Mouse (Mus musculus) hindbrain, embryonic 10.5 days (tissue): ENCODE results near the gene Tspan10. TPM values are rescaled to one million over a fixed set of nuclear protein-coding genes. Genes with fewer than 3 reads are reported as not detected.
A peak's percentile ranks its signal among the peaks of the same experiment; 100 is the strongest.

Source experiments
- DNase-seq: peaks from one replicate; pipeline ENCODE4 v3.0.0-alpha.2; 2017; ENCODE audit warnings: low spot score
- H3K27ac ChIP-seq: fragments of 300-500 bp; sonication (generic); 2 replicates; pipeline ENCODE4 v1.5.1; 2016; ENCODE audit warnings: mild to moderate bottlenecking, moderate library complexity
- H3K27me3 ChIP-seq: fragments of 300-500 bp; sonication (generic); 2 replicates; pipeline ENCODE4 v1.6.1; 2016; ENCODE audit warnings: mild to moderate bottlenecking; ENCODE audit not compliant: poor library complexity, insufficient read depth, severe bottlenecking
- H3K36me3 ChIP-seq: fragments of 300-500 bp; sonication (generic); 2 replicates; pipeline ENCODE4 v1.6.1; 2016; ENCODE audit warnings: mild to moderate bottlenecking, moderate library complexity
- H3K4me1 ChIP-seq: fragments of 300-500 bp; sonication (generic); replicated peaks from 2 replicates; pipeline ENCODE4 v1.6.1; 2016; ENCODE audit warnings: mild to moderate bottlenecking
- H3K4me3 ChIP-seq: fragments of 300-500 bp; sonication (generic); 2 replicates; pipeline ENCODE4 v1.5.1; 2016; ENCODE audit warnings: mild to moderate bottlenecking, moderate library complexity
- H3K9me3 ChIP-seq: fragments of 300-500 bp; sonication (generic); 2 replicates; pipeline ENCODE4 v1.6.1; 2016; ENCODE audit warnings: mild to moderate bottlenecking, moderate library complexity
- WGBS: fragments of 180-500 bp; shearing (Covaris S2); methylation state at CpG from one replicate; pipeline ENCODE4 v1.1.7; 2016; 5-methylcytosine and 5-hydroxymethylcytosine counted together
- polyA plus RNA-seq: library from polyadenylated mRNA; unstranded; fragments of >200 nt; fragmentation: Nextera tagmentation; extraction: Ambion mirVana; gene quantifications from 2 replicates; pipeline ENCODE4 v1.2.1, GENCODE M21; 2016

Tspan10 gene
- polyA plus RNA-seq, 1 experiment from 2014 or later = 0.12 TPM

- DNase-seq = peak; percentile 95
- WGBS = under 1% methylated on average over 77 of the region's 77 CpGs
- Histone ChIP-seq H3K27me3 (no peaks in the 10 kb centered on the region), H3K9me3 (no peaks in the 10 kb centered on the region), H3K4me3 (peak within 1 kb of the TSS; percentile 99), H3K27ac (peak within 1 kb of the TSS; percentile 98), H3K36me3 (peaks cover 31% of the 10 kb centered on the region), H3K4me1 (peaks cover 13% of the 10 kb centered on the region)
These were observed 5.1 kb upstream of the Tspan10 start, which contains the start of gene Nploc4 for GRCm38 (mm10) chr11:120437152-120437856. Gene Nploc4 (minus strand): TSS chr11:120437708.

GRCm38 (mm10) chr11:120437857-120438385, 4.5 kb upstream of the Tspan10 start:
- Histone ChIP-seq H3K4me3 (peak overlapping the region; percentile 99), H3K36me3 (peaks cover 25% of the 10 kb centered on the region), H3K4me1 (peaks cover 13% of the 10 kb centered on the region), H3K27ac (peak overlapping the region; percentile 98), H3K9me3 (no peaks in the 10 kb centered on the region), H3K27me3 (no peaks in the 10 kb centered on the region)
- no peak for DNase-seq
- 32% methylated on average over 12 of the region's 12 CpGs for WGBS

- no peak overlapping the region for H3K27ac ChIP-seq
- H3K4me1 ChIP-seq = peaks cover 2% of the 10 kb centered on the region; the same call in 1 of the 2 replicates
- DNase-seq = no peak
- H3K36me3 ChIP-seq = no peaks in the 10 kb centered on the region
- no peaks in the 10 kb centered on the region for H3K9me3 ChIP-seq
- 89% methylated on average over 3 of the region's 3 CpGs for WGBS
- H3K4me3 ChIP-seq = no peak overlapping the region
- H3K27me3 ChIP-seq = no peaks in the 10 kb centered on the region
These were observed 379 bp downstream of the Tspan10 start for GRCm38 (mm10) chr11:120442765-120443280.

- H3K27ac ChIP-seq = no peak overlapping the region
- no peak overlapping the region for H3K4me3 ChIP-seq
- H3K9me3 ChIP-seq = no peaks in the 10 kb centered on the region
- 75% methylated on average over 6 of the region's 6 CpGs for WGBS
- DNase-seq = no peak
- no peaks in the 10 kb centered on the region for H3K36me3 ChIP-seq
- no peaks in the 10 kb centered on the region for H3K27me3 ChIP-seq
- H3K4me1 ChIP-seq = peaks cover 11% of the 10 kb centered on the region; the same call in 1 of the 2 replicates
These were observed 1.7 kb downstream of the Tspan10 start for GRCm38 (mm10) chr11:120444106-120444505.

GRCm38 (mm10) chr11:120445475-120445874, 3.0 kb downstream of the Tspan10 start:
- Histone ChIP-seq H3K27ac (no peak overlapping the region), H3K36me3 (no peaks in the 10 kb centered on the region), H3K4me3 (no peak overlapping the region), H3K4me1 (peaks cover 11% of the 10 kb centered on the region; the same call in 1 of the 2 replicates), H3K9me3 (no peaks in the 10 kb centered on the region), H3K27me3 (no peaks in the 10 kb centered on the region)
- 82% methylated on average over 3 of the region's 3 CpGs for WGBS
- DNase-seq = no peak

GRCm38 (mm10) chr11:120447179-120447578, 4.7 kb downstream of the Tspan10 start:
- Histone ChIP-seq H3K9me3 (no peaks in the 10 kb centered on the region), H3K4me1 (peaks cover 11% of the 10 kb centered on the region), H3K36me3 (no peaks in the 10 kb centered on the region), H3K4me3 (no peak overlapping the region), H3K27ac (no peak overlapping the region), H3K27me3 (no peaks in the 10 kb centered on the region)
- 79% methylated on average over 7 of the region's 7 CpGs for WGBS
- no peak for DNase-seq

- no peak for DNase-seq
- Histone ChIP-seq H3K36me3 (peaks cover 10% of the 10 kb centered on the region; the same call in 1 of the 2 replicates), H3K4me3 (no peak overlapping the region), H3K4me1 (peaks cover 18% of the 10 kb centered on the region), H3K27ac (no peak overlapping the region), H3K27me3 (no peaks in the 10 kb centered on the region), H3K9me3 (no peaks in the 10 kb centered on the region)
- WGBS = 68% methylated on average over 3 of the region's 3 CpGs
These were observed 9.8 kb downstream of the Tspan10 start for GRCm38 (mm10) chr11:120452246-120452645.

- H3K9me3 ChIP-seq = no peaks in the 10 kb centered on the region
- H3K27me3 ChIP-seq = no peaks in the 10 kb centered on the region
- H3K27ac ChIP-seq = no peak within 1 kb of the TSS
- 89% methylated on average over 4 of the region's 4 CpGs for WGBS
- H3K4me1 ChIP-seq = peaks cover 22% of the 10 kb centered on the region
- no peak within 1 kb of the TSS for H3K4me3 ChIP-seq
- no peak for DNase-seq
- peaks cover 10% of the 10 kb centered on the region; the same call in 1 of the 2 replicates for H3K36me3 ChIP-seq
These were observed 10.9 kb downstream of the Tspan10 start, which contains the start of gene Pde6g for GRCm38 (mm10) chr11:120453306-120453705. Gene Pde6g (minus strand): TSS chr11:120453500.

GRCm38 (mm10) chr11:120454965-120455364, 12.5 kb downstream of the Tspan10 start:
- 90% methylated on average over 4 of the region's 4 CpGs for WGBS
- H3K4me3 ChIP-seq = no peak overlapping the region
- H3K27me3 ChIP-seq = no peaks in the 10 kb centered on the region
- peaks cover 29% of the 10 kb centered on the region for H3K4me1 ChIP-seq
- H3K36me3 ChIP-seq = peaks cover 19% of the 10 kb centered on the region
- DNase-seq = no peak
- H3K9me3 ChIP-seq = no peaks in the 10 kb centered on the region
- H3K27ac ChIP-seq = no peak overlapping the region

GRCm38 (mm10) chr11:120455413-120455812, 13.0 kb downstream of the Tspan10 start:
- H3K9me3 ChIP-seq = no peaks in the 10 kb centered on the region
- H3K36me3 ChIP-seq = peaks cover 23% of the 10 kb centered on the region
- H3K27me3 ChIP-seq = no peaks in the 10 kb centered on the region
- peaks cover 29% of the 10 kb centered on the region for H3K4me1 ChIP-seq
- no peak overlapping the region for H3K27ac ChIP-seq
- DNase-seq = no peak
- no peak overlapping the region for H3K4me3 ChIP-seq
- 94% methylated on average over 7 of the region's 7 CpGs for WGBS

- peaks cover 41% of the 10 kb centered on the region for H3K36me3 ChIP-seq
- H3K4me1 ChIP-seq = peaks cover 29% of the 10 kb centered on the region
- no peaks in the 10 kb centered on the region for H3K27me3 ChIP-seq
- H3K27ac ChIP-seq = peak overlapping the region; percentile 96
- no peaks in the 10 kb centered on the region for H3K9me3 ChIP-seq
- WGBS = 40% methylated on average over 14 of the region's 14 CpGs
- no peak for DNase-seq
- peak overlapping the region; percentile 88 for H3K4me3 ChIP-seq
These were observed 14.9 kb downstream of the Tspan10 start for GRCm38 (mm10) chr11:120457370-120457769.

- Histone ChIP-seq H3K4me1 (peaks cover 29% of the 10 kb centered on the region), H3K27me3 (no peaks in the 10 kb centered on the region), H3K36me3 (peaks cover 48% of the 10 kb centered on the region), H3K27ac (peak within 1 kb of the TSS; percentile 96), H3K9me3 (no peaks in the 10 kb centered on the region), H3K4me3 (peak within 1 kb of the TSS; percentile 88)
- DNase-seq = peak; percentile 89
- 5% methylated on average over 62 of the region's 62 CpGs for WGBS
These were observed 15.6 kb downstream of the Tspan10 start, which contains the start of the genes Oxld1 and Ccdc137 for GRCm38 (mm10) chr11:120457772-120458751. Gene Oxld1 (minus strand): TSS chr11:120458068. Gene Ccdc137 (plus strand): TSS chr11:120458115.
